Mouse (Mus musculus) liver, embryonic 14.5 days (tissue): ENCODE measurements around the gene Cacng1. TPM values are rescaled to one million over a fixed set of nuclear protein-coding genes. Genes with fewer than 3 reads are reported as not detected.

Experiments
- ATAC-seq: fragments of 200-750 bp; cut with Nextera tagmentation; 2 replicates; pipeline ENCODE4 v1.8.0; 2017; ENCODE audit warnings: moderate number of reproducible peaks, mild to moderate bottlenecking, moderate library complexity; ENCODE audit not compliant: insufficient read depth
- DNase-seq, 3 experiments: peaks; one replicate each; pipeline ENCODE4 v3.0.0-alpha.2; 2012 to 2013; ENCODE audit warnings: low read depth in 3 of 3, low spot score in 3 of 3
- H3K27ac ChIP-seq: fragments of 300-500 bp; sonication (generic); 2 replicates; pipeline ENCODE4 v1.5.1; 2014; ENCODE audit warnings: moderate library complexity, mild to moderate bottlenecking, control low read depth, inconsistent platforms
- H3K27me3 ChIP-seq: fragments of 300-500 bp; sonication (generic); 2 replicates; pipeline ENCODE4 v1.6.1; 2014; ENCODE audit warnings: mild to moderate bottlenecking, low read length, moderate library complexity; ENCODE audit not compliant: control insufficient read depth, insufficient read depth
- H3K36me3 ChIP-seq: fragments of 300-500 bp; sonication (generic); replicated peaks from 2 replicates; pipeline ENCODE4 v1.6.1; 2014; ENCODE audit warnings: low read depth; ENCODE audit not compliant: control insufficient read depth, insufficient read depth
- H3K4me1 ChIP-seq, 2 experiments: fragments of 200-500 bp in 1 of 2; fragments of 300-500 bp in 1 of 2; sonication (generic) in 1 of 2; replicated peaks; 2 replicates each; pipeline ENCODE4 v1.6.1; 2012 to 2014; ENCODE audit warnings: antibody characterized with exemption in 1 of 2, inconsistent platforms in 1 of 2, low read length in 1 of 2; ENCODE audit not compliant: control insufficient read depth in 2 of 2, insufficient read depth in 2 of 2
- H3K4me2 ChIP-seq: fragments of 300-500 bp; sonication (generic); 2 replicates; pipeline ENCODE4 v1.6.1; 2014; ENCODE audit warnings: low read depth, mild to moderate bottlenecking, control low read depth, moderate library complexity
- H3K4me3 ChIP-seq, 2 experiments: fragments of 200-500 bp in 1 of 2; fragments of 300-500 bp in 1 of 2; sonication (generic) in 1 of 2; 2 replicates each; pipeline ENCODE4 v1.5.1; 2012 to 2014; ENCODE audit warnings: low read depth in 2 of 2, low read length in 2 of 2, mild to moderate bottlenecking in 2 of 2, control low read depth in 1 of 2, inconsistent platforms in 1 of 2, moderate library complexity in 1 of 2; ENCODE audit not compliant: insufficient read depth in 1 of 2
- H3K9ac ChIP-seq: fragments of 300-500 bp; sonication (generic); replicated peaks from 2 replicates; pipeline ENCODE4 v1.6.1; 2014; ENCODE audit warnings: mild to moderate bottlenecking, control low read depth, moderate library complexity
- H3K9me3 ChIP-seq: fragments of 300-500 bp; sonication (generic); 2 replicates; pipeline ENCODE4 v1.6.1; 2016; ENCODE audit warnings: low read length, mixed read lengths; ENCODE audit not compliant: control insufficient read depth
- CTCF ChIP-seq: IDR thresholded peaks from 2 replicates; pipeline ENCODE4 v1.5.1; 2016; ENCODE audit warnings: antibody characterized with exemption, low read depth, control low read depth
- EP300 ChIP-seq: IDR thresholded peaks from 2 replicates; pipeline ENCODE4 v1.6.1; 2016; ENCODE audit warnings: antibody characterized with exemption, low read depth
- WGBS: fragments of 180-500 bp; shearing (Covaris S2); extraction: QIAGEN DNeasy Blood & Tissue Kit; methylation state at CpG from one replicate; pipeline ENCODE4 v1.1.7; 2014; ENCODE audit not compliant: insufficient replicate concordance; 5-methylcytosine and 5-hydroxymethylcytosine counted together
- polyA plus RNA-seq, 2 experiments: library from polyadenylated mRNA; depleted of rRNA in 1 of 2; stranded (reverse) in 1 of 2; unstranded in 1 of 2; fragments of >200 nt; fragmentation: Nextera tagmentation in 1 of 2; extraction: Ambion mirVana in 1 of 2; gene quantifications; 2 replicates each; pipeline versions ENCODE4 v1.2.1 to v1.2.3; 2012 to 2014

Gene Cacng1
- polyA plus RNA-seq (2012; rRNA removed) = 0.04 TPM in 1 of 2 replicates, not detected in the other
- not detected in 2 replicates for polyA plus RNA-seq (2014; fragmentation: Nextera tagmentation; extraction: Ambion mirVana)

DNA sequence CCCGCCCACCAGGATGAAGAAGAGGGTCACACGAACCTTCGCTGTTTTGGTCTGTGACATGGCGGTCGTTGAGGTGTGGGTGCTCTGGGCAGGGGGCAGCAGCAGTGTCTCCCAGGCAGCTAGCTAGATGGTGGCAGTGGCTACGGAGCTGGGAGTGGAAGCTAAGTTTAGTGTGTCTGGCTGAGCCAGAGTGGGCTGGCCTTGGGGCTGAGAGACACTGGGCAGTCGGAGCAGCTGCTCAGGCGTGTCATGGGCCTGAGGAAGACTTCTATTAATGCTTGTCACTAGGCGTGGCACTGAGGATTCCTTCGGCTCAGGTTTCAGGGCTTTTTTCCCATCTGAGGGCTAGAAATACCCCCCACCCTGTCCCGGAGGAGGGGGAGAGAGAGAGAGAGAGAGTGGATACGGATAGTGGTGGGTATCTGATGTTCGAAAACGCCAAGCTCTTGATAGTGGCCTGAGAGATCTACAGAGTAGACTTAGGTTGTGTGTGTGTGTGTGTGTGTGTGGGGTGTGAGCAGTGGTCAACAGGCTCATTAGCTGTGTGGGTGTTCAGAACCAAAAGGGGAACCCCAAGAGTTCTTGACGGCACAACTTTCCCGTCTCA lies at the start of gene Cacng1:
Gene Cacng1 (minus strand): TSS at position 191 of the 607 bp plus-strand sequence.
- Histone ChIP-seq H3K9me3 (no peaks in the 10 kb centered on the region), H3K27ac (no peak within 1 kb of the TSS), H3K27me3 (no peaks in the 10 kb centered on the region), H3K4me1 (no peaks in the 10 kb centered on the region), H3K9ac (no peak within 1 kb of the TSS), H3K4me2 (no peak within 1 kb of the TSS), H3K36me3 (no peaks in the 10 kb centered on the region), H3K4me3 (no peak within 1 kb of the TSS)
- 70% methylated on average over 16 of the region's 16 CpGs for WGBS
- no peak for ATAC-seq
- TF ChIP-seq CTCF (no peak), EP300 (no peak)
- no peak for DNase-seq

DNA sequence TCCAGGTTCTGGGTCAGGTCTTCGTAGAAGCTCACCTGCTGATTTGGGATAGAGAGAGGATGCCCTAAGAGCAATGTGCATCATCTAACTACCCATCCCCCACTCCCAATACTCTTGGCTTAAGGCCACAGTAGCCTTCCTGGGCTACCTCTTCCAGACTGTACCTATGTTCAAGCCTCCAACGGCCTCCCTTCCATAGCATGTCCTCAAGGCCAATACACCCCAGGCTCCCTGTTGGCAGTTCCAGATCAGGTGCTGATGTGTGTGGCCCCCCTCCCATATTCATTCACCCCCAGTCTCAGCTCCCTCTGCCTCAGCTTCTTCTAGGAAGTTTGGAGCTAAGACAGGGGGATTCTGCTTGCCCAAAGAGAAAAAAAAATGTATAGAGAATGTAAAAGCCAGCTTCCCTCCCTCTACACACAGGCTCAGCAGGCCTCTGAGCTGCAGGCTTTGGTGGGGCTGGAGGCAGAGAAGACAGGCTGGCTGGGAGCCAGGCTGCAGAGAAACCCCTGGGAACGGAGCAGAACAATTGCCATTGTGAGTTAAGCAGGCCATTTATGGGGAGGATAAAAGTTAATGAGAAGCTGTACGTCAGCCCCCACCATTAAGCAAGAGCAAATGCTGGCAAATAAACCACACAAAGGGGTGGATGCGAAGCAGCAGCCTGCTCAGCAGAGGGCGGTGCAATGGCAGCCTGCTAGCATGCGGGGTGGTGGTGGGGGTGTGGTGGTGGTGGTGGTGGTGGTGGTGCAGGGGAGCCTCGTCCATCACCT lies 46.6 kb upstream of the Cacng1 start:
- no peak overlapping the region for H3K4me2 ChIP-seq
- no peaks in the 10 kb centered on the region for H3K4me1 ChIP-seq
- ATAC-seq (no peak), DNase-seq (no peak)
- H3K36me3 ChIP-seq = no peaks in the 10 kb centered on the region
- H3K27ac ChIP-seq = no peak overlapping the region
- TF ChIP-seq CTCF = 0 out of 2 replicates have a peak, but pooled peaks have one; percentile 2
- TF ChIP-seq EP300 = no peak
- H3K4me3 ChIP-seq = no peak overlapping the region
- no peaks in the 10 kb centered on the region for H3K9me3 ChIP-seq
- H3K27me3 ChIP-seq = no peaks in the 10 kb centered on the region
- 31% methylated on average over 8 of the region's 8 CpGs for WGBS
- no peak overlapping the region for H3K9ac ChIP-seq

DNA sequence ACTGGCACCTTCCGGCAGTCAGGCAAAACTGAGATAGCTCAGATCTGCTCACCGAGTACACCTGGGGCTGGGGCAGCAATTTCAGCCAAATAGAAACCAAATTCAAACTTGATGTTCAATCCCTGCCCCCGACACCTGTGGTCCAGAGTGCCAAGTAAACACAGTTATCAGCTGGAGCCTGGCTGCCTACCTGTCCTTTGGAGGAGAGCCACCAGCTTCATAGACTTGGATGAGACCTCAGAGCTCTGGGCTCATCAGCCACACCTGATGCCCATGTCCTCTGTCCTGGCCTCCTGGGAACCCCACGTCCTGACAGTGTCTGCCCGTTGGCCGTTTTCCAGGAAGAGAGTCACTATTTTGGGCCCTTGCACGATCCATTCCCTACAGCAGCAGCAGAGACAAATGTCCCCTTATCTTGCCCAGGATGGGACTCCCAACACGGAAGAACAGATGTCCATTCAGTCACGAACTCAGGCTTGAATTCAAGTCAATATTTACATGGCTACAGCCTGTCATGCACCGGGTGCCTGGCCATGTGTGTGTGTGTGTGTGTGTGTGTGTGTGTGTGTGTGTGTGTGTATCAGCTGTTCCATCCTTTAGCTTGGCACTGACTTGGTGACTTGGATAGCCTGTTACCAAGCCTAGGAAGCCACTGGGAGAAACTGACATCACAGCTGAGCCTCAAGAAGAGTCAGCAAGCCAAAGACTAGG lies 45.6 kb upstream of the Cacng1 start:
- H3K4me2 ChIP-seq = no peak overlapping the region
- WGBS = 54% methylated on average over 10 of the region's 10 CpGs
- H3K9ac ChIP-seq = no peak overlapping the region
- H3K4me1 ChIP-seq = no peaks in the 10 kb centered on the region
- no peak overlapping the region for H3K27ac ChIP-seq
- ATAC-seq (no peak), DNase-seq (no peak)
- no peak overlapping the region for H3K4me3 ChIP-seq
- no peak for TF ChIP-seq EP300
- no peak for TF ChIP-seq CTCF
- H3K36me3 ChIP-seq = no peaks in the 10 kb centered on the region
- H3K9me3 ChIP-seq = no peaks in the 10 kb centered on the region
- H3K27me3 ChIP-seq = no peaks in the 10 kb centered on the region

DNA sequence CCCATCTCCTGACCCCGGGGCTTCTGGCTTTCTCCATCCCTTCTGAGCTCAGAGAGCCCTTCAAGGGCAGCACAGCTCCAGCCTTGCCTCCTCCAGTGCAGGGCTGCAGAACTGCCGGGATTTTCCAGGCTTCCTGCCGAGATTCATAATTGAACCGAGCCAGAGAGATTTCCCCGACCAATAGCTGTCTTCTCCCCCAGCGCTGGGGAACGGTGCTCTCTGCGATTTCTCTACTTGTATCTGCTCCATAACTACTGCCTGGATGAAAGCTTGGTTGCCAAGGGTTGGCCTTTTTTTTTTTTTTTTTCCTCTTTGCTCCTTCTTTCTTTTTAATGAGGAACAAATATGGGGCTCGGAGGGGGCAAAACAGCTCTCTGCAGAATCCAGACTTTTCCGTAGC lies 43.7 kb upstream of the Cacng1 start:
- H3K36me3 ChIP-seq = no peaks in the 10 kb centered on the region
- H3K4me1 ChIP-seq = no peaks in the 10 kb centered on the region
- H3K27me3 ChIP-seq = no peaks in the 10 kb centered on the region
- DNase-seq = no peak
- WGBS = 61% methylated on average over 10 of the region's 10 CpGs
- no peak overlapping the region for H3K27ac ChIP-seq
- no peak overlapping the region for H3K9ac ChIP-seq
- ATAC-seq = no peak
- no peak overlapping the region for H3K4me2 ChIP-seq
- H3K9me3 ChIP-seq = no peaks in the 10 kb centered on the region
- no peak overlapping the region for H3K4me3 ChIP-seq
- no peak for TF ChIP-seq CTCF
- TF ChIP-seq EP300 = no peak

DNA sequence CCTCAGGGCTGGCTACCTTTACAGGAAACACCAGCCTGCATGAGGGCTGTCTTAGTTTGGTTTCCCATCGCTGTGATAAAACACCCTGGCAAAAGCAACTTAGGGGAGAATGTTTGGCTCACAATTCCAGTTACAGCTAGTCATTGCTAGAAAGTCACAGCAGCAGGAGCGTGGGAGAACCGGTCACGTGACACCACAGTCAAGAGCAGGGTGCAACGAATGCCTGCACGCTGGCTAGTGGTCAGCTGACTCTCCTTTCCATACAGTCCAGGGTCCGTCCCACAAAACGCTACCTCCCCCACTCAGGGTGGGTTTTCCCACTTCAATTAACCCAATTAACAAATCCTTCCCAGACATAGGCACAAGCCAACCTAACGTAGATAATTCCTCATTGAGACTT lies 43.2 kb upstream of the Cacng1 start:
- Histone ChIP-seq H3K27ac (no peak overlapping the region), H3K4me1 (no peaks in the 10 kb centered on the region), H3K9ac (no peak overlapping the region), H3K9me3 (no peaks in the 10 kb centered on the region), H3K36me3 (no peaks in the 10 kb centered on the region), H3K27me3 (no peaks in the 10 kb centered on the region), H3K4me3 (no peak overlapping the region), H3K4me2 (no peak overlapping the region)
- WGBS = 66% methylated on average over 9 of the region's 9 CpGs
- ATAC-seq (no peak), DNase-seq (no peak)
- TF ChIP-seq EP300 (no peak), CTCF (no peak)
